Mouse (Mus musculus) MEL (cell line): ENCODE data around the gene Olfr373.

Experiments used
- CHD1 ChIP-seq: IDR thresholded peaks from 2 replicates; pipeline ENCODE4 v1.6.1; 2012; ENCODE audit warnings: low read depth, mild to moderate bottlenecking, inconsistent platforms, low read length, improper control_type of control experiment
- CTCF ChIP-seq, 3 experiments: IDR thresholded peaks in 2 of 3; conservative IDR thresholded peaks in 1 of 3; 2 replicates each; pipeline ENCODE4 v1.5.1; 2011 to 2012; ENCODE audit warnings: low read length in 3 of 3, low read depth in 2 of 3, mild to moderate bottlenecking in 2 of 3, improper control_type of control experiment in 1 of 3, inconsistent platforms in 1 of 3, mixed read lengths in 1 of 3, moderate library complexity in 1 of 3; ENCODE audit not compliant: control insufficient read depth in 1 of 3, insufficient read depth in 1 of 3, poor library complexity in 1 of 3, severe bottlenecking in 1 of 3
- EP300 ChIP-seq, 2 experiments: IDR thresholded peaks; 2 replicates each; pipeline ENCODE4 v1.6.1; 2011; ENCODE audit warnings: improper control_type of control experiment in 2 of 2, low read length in 2 of 2, low read depth in 1 of 2, mild to moderate bottlenecking in 1 of 2
- MAFK ChIP-seq: IDR thresholded peaks from 2 replicates; pipeline ENCODE4 v1.6.1; 2011; ENCODE audit warnings: low read depth, mild to moderate bottlenecking, low read length, improper control_type of control experiment, borderline replicate concordance
- POLR2A ChIP-seq, 2 experiments: IDR thresholded peaks; 2 replicates each; pipeline ENCODE4 v1.6.1; 2011 to 2012; ENCODE audit warnings: low read length in 2 of 2, mild to moderate bottlenecking in 2 of 2, control low read depth in 1 of 2, improper control_type of control experiment in 1 of 2, low read depth in 1 of 2, moderate library complexity in 1 of 2; ENCODE audit not compliant: control insufficient read depth in 1 of 2, insufficient read depth in 1 of 2, poor library complexity in 1 of 2
- RAD21 ChIP-seq: IDR thresholded peaks from 2 replicates; pipeline ENCODE4 v1.6.1; 2011; ENCODE audit warnings: mild to moderate bottlenecking, low read depth, low read length, improper control_type of control experiment
- RCOR1 ChIP-seq: IDR thresholded peaks from 2 replicates; pipeline ENCODE4 v1.6.1; 2012; ENCODE audit warnings: low read depth, mild to moderate bottlenecking, inconsistent platforms, low read length, improper control_type of control experiment
- SIN3A ChIP-seq: IDR thresholded peaks from 2 replicates; pipeline ENCODE4 v1.6.1; 2012; ENCODE audit warnings: low read length, improper control_type of control experiment, inconsistent platforms
- TCF12 ChIP-seq: IDR thresholded peaks from 2 replicates; pipeline ENCODE4 v1.6.1; 2014; ENCODE audit warnings: low read depth, mild to moderate bottlenecking, inconsistent platforms, low read length, improper control_type of control experiment, moderate library complexity
- ZC3H11A ChIP-seq: IDR thresholded peaks from 2 replicates; pipeline ENCODE4 v1.6.1; 2012; ENCODE audit warnings: low read depth, mild to moderate bottlenecking, inconsistent platforms, low read length, improper control_type of control experiment
- ZMIZ1 ChIP-seq: IDR thresholded peaks from 2 replicates; pipeline ENCODE4 v1.6.1; 2012; ENCODE audit warnings: low read depth, mild to moderate bottlenecking, inconsistent platforms, low read length, improper control_type of control experiment, moderate library complexity

DNA sequence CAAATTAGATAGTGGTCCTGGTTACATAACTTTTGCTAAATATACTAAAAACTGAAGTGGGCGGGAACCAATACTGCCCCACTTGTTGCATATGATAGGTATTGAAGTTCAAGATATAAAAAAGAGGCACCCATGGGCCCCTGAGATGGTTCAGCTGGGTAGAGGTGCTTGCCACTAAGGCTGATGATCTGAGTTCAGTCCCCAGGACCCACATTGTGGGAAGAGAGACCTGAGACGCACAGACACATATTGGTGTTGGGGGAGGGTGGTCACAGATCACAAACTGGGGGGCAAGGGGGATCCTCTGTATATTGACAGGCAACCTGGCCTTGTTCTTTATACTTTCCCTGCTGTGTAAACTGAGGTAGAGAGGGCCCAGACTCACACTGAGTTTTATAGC is 54.5 kb downstream of the Olfr373 start:
- TF ChIP-seq CHD1 (no peak), MAFK (no peak), CTCF (IDR thresholded peaks at IDR 0.05 in 2 of 3, conservative IDR thresholded peaks at IDR 0.05 in 1 of 3; ENCODE audit: control insufficient read depth in 1 of 3, insufficient read depth in 1 of 3, low read depth in 2 of 3, low read length in 3 of 3, poor library complexity in 1 of 3, severe bottlenecking in 1 of 3) (no peak), EP300 (IDR thresholded peaks at IDR 0.05; ENCODE audit: low read depth in 1 of 2, low read length in 2 of 2) (no peak), SIN3A (no peak), ZC3H11A (no peak), ZMIZ1 (no peak), TCF12 (no peak), RAD21 (no peak), POLR2A (IDR thresholded peaks at IDR 0.05; ENCODE audit: control insufficient read depth in 1 of 2, insufficient read depth in 1 of 2, low read depth in 1 of 2, low read length in 2 of 2, poor library complexity in 1 of 2) (no peak), RCOR1 (no peak)
